Mouse (Mus musculus) bone marrow macrophage, adult 2 months (primary cell): ENCODE data around the gene Dohh. TPM values are rescaled to one million over a fixed set of nuclear protein-coding genes. Genes with fewer than 3 reads are reported as not detected.

Experiments used
- H3K27ac ChIP-seq: 2 replicates; pipeline ENCODE4 v1.5.1; 2012; ENCODE audit warnings: low read depth, low read length; ENCODE audit not compliant: insufficient read depth
- H3K4me1 ChIP-seq: 2 replicates; pipeline ENCODE4 v1.6.1; 2012; ENCODE audit warnings: low read length; ENCODE audit not compliant: control insufficient read depth, insufficient read depth
- H3K4me3 ChIP-seq: 2 replicates; pipeline ENCODE4 v1.5.1; 2012; ENCODE audit warnings: mild to moderate bottlenecking, low read length, moderate library complexity; ENCODE audit not compliant: insufficient read depth
- CTCF ChIP-seq: IDR thresholded peaks from 2 replicates; pipeline ENCODE4 v1.5.1; 2012; ENCODE audit warnings: low read depth, mild to moderate bottlenecking, low read length, moderate library complexity
- POLR2A ChIP-seq: IDR thresholded peaks from 2 replicates; pipeline ENCODE4 v1.6.1; 2012; ENCODE audit warnings: mild to moderate bottlenecking, low read depth, low read length, borderline replicate concordance
- polyA plus RNA-seq: library from polyadenylated mRNA; stranded (reverse); fragments of >200 nt; gene quantifications from 2 replicates; pipeline ENCODE4 v1.2.4, GENCODE M21; 2012; ENCODE audit not compliant: missing spikeins, insufficient read depth, insufficient read length

The Dohh gene
- polyA plus RNA-seq = 23.1 and 29.5 TPM in 2 replicates

DNA sequence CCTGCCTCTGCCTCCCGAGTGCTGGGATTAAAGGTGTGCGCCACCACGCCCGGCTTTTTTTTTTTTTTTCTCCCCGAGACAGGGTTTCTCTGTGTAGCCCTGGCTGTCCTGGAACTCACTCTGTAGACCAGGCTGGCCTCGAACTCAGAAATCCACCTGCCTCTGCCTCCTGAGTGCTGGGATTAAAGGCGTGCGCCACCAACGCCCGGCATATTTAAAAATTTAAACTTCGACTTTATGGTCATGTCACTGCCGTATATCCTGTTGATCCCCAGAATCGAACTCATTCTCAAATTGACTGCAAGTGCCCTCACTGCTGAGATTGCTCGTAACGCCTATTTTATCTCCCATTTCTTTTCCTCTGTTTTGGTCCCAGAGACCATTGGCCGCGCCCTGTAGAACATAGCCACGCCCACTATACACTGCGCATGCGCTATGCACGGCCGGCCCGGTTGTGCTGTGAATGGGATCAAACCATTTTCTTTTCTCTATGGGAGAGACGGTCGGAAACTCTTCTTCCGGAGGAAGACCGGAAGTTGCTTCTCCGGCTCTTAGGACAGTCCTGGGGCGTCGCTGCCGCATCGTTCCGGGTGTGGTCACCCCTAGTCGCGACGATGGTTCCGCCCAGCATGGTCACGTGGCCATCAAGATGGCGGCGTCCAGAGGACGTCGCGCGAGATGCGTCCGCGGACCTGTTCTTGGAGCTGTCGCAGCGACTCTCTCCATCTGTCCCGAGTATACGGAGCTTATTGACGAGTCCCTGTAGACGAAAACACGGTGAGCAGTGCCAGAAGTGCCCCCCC, at the start of gene Dohh, which contains the start of gene Gm48551:
Dohh (plus strand) TSS at position 627 of the 803 bp plus-strand sequence.
Gm48551 (plus strand) TSS at position 665 of the 803 bp plus-strand sequence.
- peak within 1 kb of the TSS; percentile 82 for H3K27ac ChIP-seq
- TF ChIP-seq POLR2A = peak; percentile 77; the same call in 1 of the 2 replicates
- TF ChIP-seq CTCF = no peak
- peaks cover 27% of the 10 kb centered on the region for H3K4me1 ChIP-seq
- peak within 1 kb of the TSS; percentile 92 for H3K4me3 ChIP-seq

DNA sequence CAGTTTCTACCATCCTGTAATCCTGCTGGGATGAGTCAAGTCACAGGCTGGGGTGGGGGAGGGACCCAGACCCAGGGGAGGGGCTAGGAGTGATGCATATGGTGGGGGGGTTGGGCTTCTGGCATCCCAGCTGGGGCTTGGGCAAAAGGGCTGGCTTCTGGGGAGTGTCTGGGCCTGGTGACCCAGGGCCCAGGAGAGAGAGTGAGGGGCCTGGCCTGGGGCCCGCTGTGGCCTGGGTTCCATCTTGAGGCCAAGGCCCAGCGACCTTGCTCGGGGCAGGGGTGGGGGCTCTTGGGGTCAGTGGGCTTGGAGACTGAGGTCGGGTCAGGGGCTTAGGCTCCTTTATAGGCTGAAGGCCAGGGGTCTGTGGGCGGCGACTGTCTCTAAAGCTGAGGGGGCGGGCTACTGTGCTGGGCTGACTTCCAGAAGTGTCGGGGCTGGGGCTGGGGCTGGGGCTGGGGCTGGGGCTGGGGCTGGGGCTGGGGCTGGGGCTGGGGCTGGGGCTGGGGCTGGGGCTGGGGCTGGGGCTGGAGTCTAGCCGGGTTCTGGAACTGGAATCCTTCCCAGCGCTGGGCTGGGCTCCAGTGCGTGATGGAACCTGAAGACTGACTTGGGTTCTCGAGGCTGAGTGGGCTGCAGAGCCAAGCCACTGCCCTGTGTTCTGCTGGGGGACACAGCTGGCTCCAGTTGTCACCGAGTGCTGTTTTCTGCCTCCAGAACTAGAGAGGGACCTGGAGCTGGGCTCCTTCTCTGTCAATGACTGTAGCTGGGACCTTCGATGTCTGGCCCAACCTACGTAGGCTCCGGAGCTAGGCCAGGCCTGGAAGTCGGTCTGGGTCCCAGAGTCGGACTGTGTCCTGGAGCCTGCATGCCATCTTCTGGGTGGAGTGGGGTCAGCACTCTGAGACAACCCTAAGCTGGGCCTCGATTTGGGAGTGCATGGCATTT, 48.6 kb upstream of the Dohh start:
- Histone ChIP-seq H3K4me3 (no peak overlapping the region), H3K4me1 (peaks cover 3% of the 10 kb centered on the region), H3K27ac (no peak overlapping the region)
- TF ChIP-seq POLR2A (no peak), CTCF (no peak)

DNA sequence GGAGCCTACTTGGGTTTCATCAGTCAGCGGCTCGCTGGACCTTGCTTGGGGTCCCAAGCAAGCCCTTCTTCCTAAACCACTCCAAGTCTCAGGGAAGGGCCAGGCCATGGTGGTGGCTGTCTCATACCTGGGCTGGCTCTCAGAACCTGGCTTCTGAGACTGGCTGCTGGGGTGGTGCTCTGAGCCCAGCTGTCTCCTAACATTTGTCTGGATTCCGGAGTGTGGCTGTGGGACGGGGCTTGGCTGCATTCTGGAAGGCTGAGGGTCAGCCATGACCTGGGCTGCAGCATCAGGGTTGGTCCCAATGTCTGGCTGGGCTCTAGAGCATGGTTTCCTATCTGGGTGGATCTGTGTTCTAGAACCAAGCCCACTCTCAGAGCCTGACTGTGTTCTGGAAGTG, 47.7 kb upstream of the Dohh start:
- no peak for TF ChIP-seq CTCF
- TF ChIP-seq POLR2A = no peak
- Histone ChIP-seq H3K27ac (no peak overlapping the region), H3K4me1 (peaks cover 3% of the 10 kb centered on the region), H3K4me3 (no peak overlapping the region)

DNA sequence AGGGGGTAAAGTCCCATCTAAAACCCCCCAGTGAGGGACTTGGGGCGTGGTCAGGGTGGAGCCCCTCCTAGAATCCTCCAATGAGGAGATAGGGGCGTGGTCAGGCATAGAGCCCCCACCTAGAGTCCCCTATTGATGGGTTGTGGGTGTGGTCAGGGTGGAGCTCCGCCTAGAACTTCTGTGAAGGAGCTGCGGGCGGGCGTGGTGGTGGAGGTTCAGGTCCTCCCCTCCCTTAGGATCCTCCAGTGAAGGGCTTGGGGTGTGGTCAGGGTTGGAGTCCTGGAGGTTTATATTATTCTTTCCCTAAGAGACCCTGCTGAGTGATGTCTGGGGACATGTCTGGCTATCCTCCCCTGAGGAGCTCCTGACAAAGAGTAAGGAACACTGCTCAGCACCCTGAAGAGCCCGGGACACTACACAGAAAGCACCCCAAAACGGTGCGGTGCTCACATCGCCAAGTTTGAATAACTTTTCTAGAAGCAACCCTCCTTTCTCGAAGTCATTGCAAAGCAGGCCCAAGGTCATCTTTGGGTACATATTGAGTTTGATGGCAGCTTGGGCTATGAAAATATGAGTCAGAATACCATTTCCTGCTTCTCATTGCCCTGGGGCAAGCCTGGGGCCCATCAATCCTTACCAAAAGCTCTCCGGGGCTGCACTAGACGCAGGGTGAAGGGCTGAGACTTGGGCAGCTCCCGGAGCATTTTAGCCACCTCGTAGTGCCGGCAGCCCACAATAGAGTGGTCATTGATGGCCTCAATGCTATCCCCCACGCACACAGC, 43.5 kb upstream of the Dohh start:
- H3K4me1 ChIP-seq = peaks cover 3% of the 10 kb centered on the region; the same call in 1 of the 2 replicates
- H3K4me3 ChIP-seq = no peak overlapping the region
- no peak overlapping the region for H3K27ac ChIP-seq
- TF ChIP-seq CTCF = no peak
- no peak for TF ChIP-seq POLR2A

DNA sequence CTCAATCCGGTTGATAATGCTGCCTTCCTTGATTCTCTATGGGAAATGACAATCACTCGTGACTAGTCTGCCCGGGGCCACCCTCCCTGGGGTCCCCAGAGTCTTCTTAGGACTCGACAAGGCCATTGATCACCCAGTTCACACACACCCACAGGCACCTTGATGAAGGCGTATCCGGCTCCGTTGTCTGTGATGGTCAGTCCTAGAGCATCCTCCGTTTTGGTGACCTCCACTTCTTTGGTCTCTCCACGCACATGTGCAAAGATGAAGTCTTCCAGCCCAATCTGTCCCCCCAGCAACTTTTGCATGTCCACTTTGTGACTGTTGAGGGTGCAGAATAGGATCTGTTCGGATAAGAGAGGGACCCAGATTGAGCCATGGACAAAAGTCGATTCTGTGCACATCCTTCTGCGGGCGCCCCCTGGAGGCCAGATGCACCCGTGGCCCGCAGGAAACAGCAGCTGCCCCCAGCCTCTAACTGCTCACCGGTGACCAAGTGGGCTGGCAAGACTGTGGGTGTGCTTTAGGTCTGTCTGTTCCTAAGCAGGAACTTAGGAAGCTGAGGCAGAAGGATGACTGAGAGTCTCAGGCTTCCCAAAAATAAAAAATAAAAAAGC, 42.8 kb upstream of the Dohh start:
- Histone ChIP-seq H3K27ac (no peak overlapping the region), H3K4me1 (peaks cover 3% of the 10 kb centered on the region; the same call in 1 of the 2 replicates), H3K4me3 (no peak overlapping the region)
- TF ChIP-seq POLR2A = no peak
- TF ChIP-seq CTCF = peak; percentile 78

DNA sequence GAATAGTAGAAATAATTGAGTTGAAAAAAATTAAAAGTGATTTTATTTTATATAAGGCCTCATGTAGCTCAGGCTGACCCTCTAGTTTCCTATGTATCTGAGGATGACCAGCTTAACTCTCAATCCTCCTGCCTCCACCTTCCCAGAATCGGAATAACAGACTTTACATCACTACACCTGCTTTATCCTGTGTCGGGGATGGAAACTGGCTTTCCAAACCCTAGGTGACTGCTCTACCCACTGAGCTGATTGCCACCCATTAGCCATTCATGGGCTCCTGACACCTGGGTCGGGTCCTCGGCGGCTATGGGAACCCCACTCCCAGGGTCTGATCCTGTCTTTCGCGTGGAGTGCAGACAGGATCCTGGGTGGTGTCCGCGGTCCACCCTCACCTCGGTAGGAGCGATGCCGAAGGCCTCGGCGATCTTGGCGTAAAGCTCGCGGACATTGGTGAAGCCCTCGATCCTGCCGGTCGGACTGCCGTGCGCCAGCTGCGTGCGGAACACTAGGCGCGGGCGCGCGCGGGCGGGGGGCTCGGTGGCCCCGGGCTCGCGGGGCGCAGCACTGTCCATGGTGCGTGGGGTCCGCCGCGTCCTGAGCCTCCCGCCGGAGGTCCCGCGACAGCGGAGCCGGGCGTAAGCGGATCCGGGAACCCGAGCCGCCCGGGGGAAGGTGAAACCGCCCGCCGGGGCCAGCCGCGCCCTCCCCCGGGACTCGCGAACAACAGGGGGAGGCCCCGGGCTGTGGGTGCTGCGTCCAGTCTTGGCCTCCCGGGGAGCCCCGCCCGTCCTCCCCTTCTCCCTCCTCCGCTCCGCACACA, 41.3 kb upstream of the Dohh start, which contains the start of gene Gipc3:
Gipc3 (minus strand) TSS at position 581 of the 820 bp plus-strand sequence.
- Histone ChIP-seq H3K4me3 (peak within 1 kb of the TSS; percentile 60), H3K27ac (no peak within 1 kb of the TSS), H3K4me1 (peaks cover 3% of the 10 kb centered on the region; the same call in 1 of the 2 replicates)
- TF ChIP-seq POLR2A (no peak), CTCF (no peak)

DNA sequence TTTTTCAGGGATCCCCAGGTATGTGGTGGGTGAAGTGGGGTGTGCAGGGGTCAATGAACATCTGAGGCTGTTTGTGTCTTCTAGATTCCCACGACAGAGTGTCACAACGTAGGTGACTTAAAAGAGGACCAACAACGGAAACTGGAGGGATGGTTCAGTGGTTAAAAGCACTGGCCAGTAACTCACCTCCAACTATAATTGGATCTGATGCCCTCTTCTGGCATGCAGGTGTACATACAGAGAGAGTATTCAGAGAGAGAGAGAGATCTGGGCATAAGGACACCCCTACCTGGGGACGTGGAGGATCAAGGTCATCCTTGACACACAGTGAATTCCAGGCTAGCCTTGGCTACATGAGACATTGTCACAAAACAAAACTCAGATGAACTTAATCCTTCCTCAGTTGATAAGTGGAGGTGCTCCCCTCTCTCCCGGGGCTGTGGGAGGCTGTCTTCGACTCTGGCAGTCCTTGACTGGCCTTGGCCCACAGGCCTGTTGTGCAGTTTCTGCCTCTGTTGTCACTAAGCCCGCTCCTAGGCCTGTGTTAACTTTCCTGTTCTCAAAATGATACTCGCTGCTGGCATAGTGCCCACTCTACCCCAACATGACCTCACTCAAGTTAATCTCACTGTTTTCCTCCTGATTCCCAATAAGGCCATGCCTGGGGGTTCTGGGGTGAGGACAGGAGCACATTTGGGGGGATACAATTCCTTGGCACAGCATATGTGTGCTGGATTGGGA, 39.6 kb upstream of the Dohh start:
- Histone ChIP-seq H3K4me1 (peaks cover 3% of the 10 kb centered on the region; the same call in 1 of the 2 replicates), H3K4me3 (no peak overlapping the region)
- no peak for TF ChIP-seq CTCF
- TF ChIP-seq POLR2A = no peak

More for the DNA sequence above, 39.6 kb upstream of the Dohh start:
- H3K27ac ChIP-seq = no peak overlapping the region
